Mouse (Mus musculus) MEL (cell line): ENCODE results near the gene Pdcd6ip. TPM values are rescaled to one million over a fixed set of nuclear protein-coding genes. Genes with fewer than 3 reads are reported as not detected.

Experiments
- DNase-seq: peaks from one replicate; pipeline ENCODE4 v3.0.0; 2011; ENCODE audit warnings: low read depth, low spot score
- H3K27ac ChIP-seq: 2 replicates; pipeline ENCODE4 v1.5.1; 2012; ENCODE audit warnings: low read depth, mild to moderate bottlenecking, control low read depth, low read length, moderate library complexity; ENCODE audit not compliant: control insufficient read depth
- H3K27me3 ChIP-seq, 2 experiments: fragments of 150-350 bp in 1 of 2; sonication (generic) in 1 of 2; 2 replicates each; pipeline ENCODE4 v1.6.1; 2012; ENCODE audit warnings: low read length in 2 of 2, mild to moderate bottlenecking in 2 of 2, improper control_type of control experiment in 1 of 2, moderate library complexity in 1 of 2; ENCODE audit not compliant: insufficient read depth in 2 of 2, control insufficient read depth in 1 of 2
- H3K36me3 ChIP-seq, 2 experiments: 2 replicates each; pipeline ENCODE4 v1.6.1; 2012 to 2014; ENCODE audit warnings: low read length in 2 of 2, improper control_type of control experiment in 1 of 2, inconsistent platforms in 1 of 2, mild to moderate bottlenecking in 1 of 2; ENCODE audit not compliant: insufficient read depth in 2 of 2, control insufficient read depth in 1 of 2
- H3K4me1 ChIP-seq, 2 experiments: fragments of 150-350 bp in 1 of 2; sonication (generic) in 1 of 2; 2 replicates each; pipeline ENCODE4 v1.6.1; 2012; ENCODE audit warnings: low read length in 2 of 2, improper control_type of control experiment in 1 of 2, mild to moderate bottlenecking in 1 of 2; ENCODE audit not compliant: insufficient read depth in 2 of 2, control insufficient read depth in 1 of 2
- H3K4me3 ChIP-seq, 2 experiments: fragments of 150-350 bp in 1 of 2; sonication (generic) in 1 of 2; 2 replicates each; pipeline ENCODE4 v1.5.1; 2012; ENCODE audit warnings: low read depth in 2 of 2, low read length in 2 of 2, mild to moderate bottlenecking in 2 of 2, moderate library complexity in 2 of 2, control low read depth in 1 of 2, improper control_type of control experiment in 1 of 2; ENCODE audit not compliant: control insufficient read depth in 1 of 2, insufficient read depth in 1 of 2
- H3K79me2 ChIP-seq: 2 replicates; pipeline ENCODE4 v1.6.1; 2012; ENCODE audit warnings: mild to moderate bottlenecking, low read length, moderate library complexity; ENCODE audit not compliant: control insufficient read depth, poor library complexity, insufficient read depth
- H3K9ac ChIP-seq: 2 replicates; pipeline ENCODE4 v1.6.1; 2012; ENCODE audit warnings: low read depth, mild to moderate bottlenecking, control low read depth, low read length, moderate library complexity; ENCODE audit not compliant: control insufficient read depth, poor library complexity, severe bottlenecking
- H3K9me3 ChIP-seq: fragments of 150-350 bp; sonication (generic); replicated peaks from 2 replicates; pipeline ENCODE4 v1.6.1; 2012; ENCODE audit warnings: mild to moderate bottlenecking, low read length, improper control_type of control experiment, moderate library complexity; ENCODE audit not compliant: insufficient read depth
- BHLHE40 ChIP-seq: IDR thresholded peaks from 2 replicates; pipeline ENCODE4 v1.6.1; 2012; ENCODE audit warnings: low read depth, mild to moderate bottlenecking, inconsistent platforms, low read length, improper control_type of control experiment, borderline replicate concordance
- CTCF ChIP-seq, 3 experiments: IDR thresholded peaks in 2 of 3; conservative IDR thresholded peaks in 1 of 3; 2 replicates each; pipeline ENCODE4 v1.5.1; 2011 to 2012; ENCODE audit warnings: low read length in 3 of 3, low read depth in 2 of 3, mild to moderate bottlenecking in 2 of 3, improper control_type of control experiment in 1 of 3, inconsistent platforms in 1 of 3, mixed read lengths in 1 of 3, moderate library complexity in 1 of 3; ENCODE audit not compliant: control insufficient read depth in 1 of 3, insufficient read depth in 1 of 3, poor library complexity in 1 of 3, severe bottlenecking in 1 of 3
- E2F4 ChIP-seq: IDR thresholded peaks from 2 replicates; pipeline ENCODE4 v1.6.1; 2011; ENCODE audit warnings: low read depth, low read length, improper control_type of control experiment, borderline replicate concordance
- ELF1 ChIP-seq: IDR thresholded peaks from 2 replicates; pipeline ENCODE4 v1.6.1; 2014; ENCODE audit warnings: low read depth, mild to moderate bottlenecking, inconsistent platforms, low read length, improper control_type of control experiment, moderate library complexity
- EP300 ChIP-seq, 2 experiments: IDR thresholded peaks; 2 replicates each; pipeline ENCODE4 v1.6.1; 2011; ENCODE audit warnings: improper control_type of control experiment in 2 of 2, low read length in 2 of 2, low read depth in 1 of 2, mild to moderate bottlenecking in 1 of 2
- GATA1 ChIP-seq: IDR thresholded peaks from 2 replicates; pipeline ENCODE4 v1.6.1; 2011; ENCODE audit warnings: low read depth, low read length, improper control_type of control experiment
- JUND ChIP-seq: IDR thresholded peaks from 2 replicates; pipeline ENCODE4 v1.6.1; 2011; ENCODE audit warnings: low read depth, mild to moderate bottlenecking, improper control_type of control experiment, low read length
- KAT2A ChIP-seq: conservative IDR thresholded peaks from 2 replicates; pipeline ENCODE4 v1.6.1; 2012; ENCODE audit warnings: low read depth, low read length, improper control_type of control experiment, inconsistent platforms
- MAFK ChIP-seq: IDR thresholded peaks from 2 replicates; pipeline ENCODE4 v1.6.1; 2011; ENCODE audit warnings: low read depth, mild to moderate bottlenecking, low read length, improper control_type of control experiment, borderline replicate concordance
- MAX ChIP-seq: IDR thresholded peaks from 2 replicates; pipeline ENCODE4 v1.6.1; 2011; ENCODE audit warnings: low read length, improper control_type of control experiment
- MAZ ChIP-seq: IDR thresholded peaks from 2 replicates; pipeline ENCODE4 v1.6.1; 2012; ENCODE audit warnings: low read depth, mild to moderate bottlenecking, inconsistent platforms, low read length, improper control_type of control experiment
- MXI1 ChIP-seq: IDR thresholded peaks from 2 replicates; pipeline ENCODE4 v1.6.1; 2011; ENCODE audit warnings: mild to moderate bottlenecking, low read depth, low read length, improper control_type of control experiment
- MYB ChIP-seq: IDR thresholded peaks from 2 replicates; pipeline ENCODE4 v1.6.1; 2011; ENCODE audit warnings: mild to moderate bottlenecking, low read depth, low read length, improper control_type of control experiment
- MYC ChIP-seq: IDR thresholded peaks from 2 replicates; pipeline ENCODE4 v1.6.1; 2011; ENCODE audit warnings: low read depth, mild to moderate bottlenecking, low read length, improper control_type of control experiment, moderate library complexity
- POLR2A ChIP-seq, 2 experiments: IDR thresholded peaks; 2 replicates each; pipeline ENCODE4 v1.6.1; 2011 to 2012; ENCODE audit warnings: low read length in 2 of 2, mild to moderate bottlenecking in 2 of 2, control low read depth in 1 of 2, improper control_type of control experiment in 1 of 2, low read depth in 1 of 2, moderate library complexity in 1 of 2; ENCODE audit not compliant: control insufficient read depth in 1 of 2, insufficient read depth in 1 of 2, poor library complexity in 1 of 2
- POLR2AphosphoS2 ChIP-seq: IDR thresholded peaks from 2 replicates; pipeline ENCODE4 v1.6.1; 2011; ENCODE audit warnings: low read length, improper control_type of control experiment
- RCOR1 ChIP-seq: IDR thresholded peaks from 2 replicates; pipeline ENCODE4 v1.6.1; 2012; ENCODE audit warnings: low read depth, mild to moderate bottlenecking, inconsistent platforms, low read length, improper control_type of control experiment
- SIN3A ChIP-seq: IDR thresholded peaks from 2 replicates; pipeline ENCODE4 v1.6.1; 2012; ENCODE audit warnings: low read length, improper control_type of control experiment, inconsistent platforms
- SMC3 ChIP-seq: IDR thresholded peaks from 2 replicates; pipeline ENCODE4 v1.6.1; 2011; ENCODE audit warnings: low read depth, low read length, improper control_type of control experiment
- TBP ChIP-seq: IDR thresholded peaks from 2 replicates; pipeline ENCODE4 v1.8.0; 2011; ENCODE audit warnings: low read depth, low read length, improper control_type of control experiment
- TCF12 ChIP-seq: IDR thresholded peaks from 2 replicates; pipeline ENCODE4 v1.6.1; 2014; ENCODE audit warnings: low read depth, mild to moderate bottlenecking, inconsistent platforms, low read length, improper control_type of control experiment, moderate library complexity
- UBTF ChIP-seq: IDR thresholded peaks from 2 replicates; pipeline ENCODE4 v1.6.1; 2012; ENCODE audit warnings: low read depth, mild to moderate bottlenecking, inconsistent platforms, low read length, improper control_type of control experiment, moderate library complexity, borderline replicate concordance; ENCODE audit not compliant: insufficient read depth
- USF1 ChIP-seq: IDR thresholded peaks from 2 replicates; pipeline ENCODE4 v1.6.1; 2014; ENCODE audit warnings: low read depth, mild to moderate bottlenecking, inconsistent platforms, low read length, improper control_type of control experiment, moderate library complexity
- USF2 ChIP-seq, 2 experiments: IDR thresholded peaks; 2 replicates each; pipeline ENCODE4 v1.6.1; 2011 to 2012; ENCODE audit warnings: improper control_type of control experiment in 2 of 2, low read length in 2 of 2, borderline replicate concordance in 1 of 2, inconsistent platforms in 1 of 2, low read depth in 1 of 2, mild to moderate bottlenecking in 1 of 2; ENCODE audit not compliant: insufficient read depth in 1 of 2
- ZC3H11A ChIP-seq: IDR thresholded peaks from 2 replicates; pipeline ENCODE4 v1.6.1; 2012; ENCODE audit warnings: low read depth, mild to moderate bottlenecking, inconsistent platforms, low read length, improper control_type of control experiment
- ZNF384 ChIP-seq: IDR thresholded peaks from 2 replicates; pipeline ENCODE4 v1.6.1; 2012; ENCODE audit warnings: low read depth, mild to moderate bottlenecking, inconsistent platforms, low read length, improper control_type of control experiment
- polyA plus RNA-seq, 2 experiments: library from polyadenylated mRNA; stranded (reverse) in 1 of 2; unstranded in 1 of 2; fragments of >175 nt in 1 of 2; fragments of >200 nt in 1 of 2; gene quantifications; 2 replicates each; pipeline versions ENCODE4 v1.2.1 to v1.2.4; 2012; ENCODE audit warnings: low replicate concordance in 2 of 2, low read depth in 1 of 2; ENCODE audit not compliant: insufficient read length in 2 of 2, insufficient read depth in 1 of 2, missing spikeins in 1 of 2
- total RNA-seq: library from RNA; depleted of rRNA; stranded (reverse); fragments of 300-350 nt; gene quantifications from 2 replicates; pipeline ENCODE4 v1.2.3, GENCODE M21; 2012

Pdcd6ip gene
- total and polyA plus RNA-seq, 3 experiments, result 21.1 to 71.2 (median 60.1) TPM

- 0 out of 4 replicates have a peak, but pooled peaks of 1 of the 2 experiments have one; percentile 16 for TF ChIP-seq EP300 (IDR thresholded peaks at IDR 0.05; ENCODE audit: low read depth in 1 of 2, low read length in 2 of 2)
- peak; percentile 55; the same call in 1 of the 2 replicates for TF ChIP-seq MAZ
These were observed 33.1 kb upstream of the Pdcd6ip start, which contains the start of gene Clasp2 (continued) for GRCm38 (mm10) chr9:113741108-113741636.

GRCm38 (mm10) chr9:113738941-113739340 is 30.9 kb upstream of the Pdcd6ip start:
- Histone ChIP-seq H3K79me2 (peaks cover 30% of the 10 kb centered on the region), H3K9me3 (no peaks in the 10 kb centered on the region), H3K36me3 (peaks cover 0 to 11% of the 10 kb centered on the region in 2 experiments; a peak in 2 of 4 replicates), H3K27me3 (no peaks in the 10 kb centered on the region; a peak in 1 of 4 replicates), H3K4me3 (no peak overlapping the region), H3K9ac (no peak overlapping the region), H3K4me1 (peaks cover 2 to 5% of the 10 kb centered on the region in 2 experiments; a peak in 2 of 4 replicates), H3K27ac (no peak overlapping the region)
- DNase-seq, result no peak
- TF ChIP-seq BHLHE40, result no peak
- no peak for TF ChIP-seq KAT2A
- no peak for TF ChIP-seq ELF1
- no peak for TF ChIP-seq GATA1
- no peak for TF ChIP-seq ZC3H11A
- no peak for TF ChIP-seq MXI1
- TF ChIP-seq MAZ, result no peak
- no peak for TF ChIP-seq SMC3
- no peak for TF ChIP-seq SIN3A
- TF ChIP-seq, all 39 proteins: peak for 0

- peaks cover 2 to 3% of the 10 kb centered on the region in 2 experiments; a peak in 2 of 4 replicates for H3K4me1 ChIP-seq
- peaks cover 22% of the 10 kb centered on the region for H3K79me2 ChIP-seq
- no peak for DNase-seq
- H3K4me3 ChIP-seq, result no peak overlapping the region
- H3K9me3 ChIP-seq, result no peaks in the 10 kb centered on the region
- TF ChIP-seq MAFK, result no peak
- TF ChIP-seq RCOR1, result no peak
- TF ChIP-seq POLR2A (IDR thresholded peaks at IDR 0.05; ENCODE audit: control insufficient read depth in 1 of 2, insufficient read depth in 1 of 2, low read depth in 1 of 2, low read length in 2 of 2, poor library complexity in 1 of 2), result no peak
- TF ChIP-seq USF2 (IDR thresholded peaks at IDR 0.05; ENCODE audit: borderline replicate concordance in 1 of 2, insufficient read depth in 1 of 2, low read depth in 1 of 2, low read length in 2 of 2), result no peak
- TF ChIP-seq TBP, result no peak
- TF ChIP-seq KAT2A, result no peak
- TF ChIP-seq TCF12, result no peak
- no peak for TF ChIP-seq ELF1
- no peak for TF ChIP-seq ZNF384
- TF ChIP-seq CTCF (IDR thresholded peaks at IDR 0.05 in 2 of 3, conservative IDR thresholded peaks at IDR 0.05 in 1 of 3; ENCODE audit: control insufficient read depth in 1 of 3, insufficient read depth in 1 of 3, low read depth in 2 of 3, low read length in 3 of 3, poor library complexity in 1 of 3, severe bottlenecking in 1 of 3), result no peak
- TF ChIP-seq E2F4, result no peak
- no peak for TF ChIP-seq SIN3A
- TF ChIP-seq MYB, result no peak
- TF ChIP-seq USF1, result no peak
- no peak for TF ChIP-seq MAZ
- no peak for TF ChIP-seq POLR2AphosphoS2
- no peak for TF ChIP-seq UBTF
- TF ChIP-seq JUND, result no peak
- no peak for TF ChIP-seq MAX
- no peak for TF ChIP-seq MYC
- no peak overlapping the region for H3K9ac ChIP-seq
- H3K36me3 ChIP-seq, result peaks cover 0 to 5% of the 10 kb centered on the region in 2 experiments; a peak in 2 of 4 replicates
- no peak overlapping the region for H3K27ac ChIP-seq
- peaks cover 0 to 2% of the 10 kb centered on the region in 2 experiments; a peak in 2 of 4 replicates for H3K27me3 ChIP-seq
These were observed 30.0 kb upstream of the Pdcd6ip start for GRCm38 (mm10) chr9:113738021-113738420.
